Mouse (Mus musculus) thymus, postnatal 10 days (tissue): Measurements from ENCODE around the gene Bbc3.
"Not testable (repeated sequence)": the region's sequence is repeated elsewhere in the genome, so short reads cannot be mapped to it uniquely, and the experiment has no call there.

Experiments
- DNase-seq, 2 experiments: peaks; one replicate each; pipeline ENCODE4 v3.0.0; 2021; ENCODE audit warnings: low spot score in 2 of 2

Bbc3 gene

GRCm38 (mm10) chr7:16308093-16308492 is at the start of gene Bbc3:
TSS of gene Bbc3 (plus strand) at chr7:16308393.
- DNase-seq, result not testable (repeated sequence)

GRCm38 (mm10) chr7:16259110-16259590 is 49.0 kb upstream of the Bbc3 start, which contains the start of gene C5ar1:
TSS of gene C5ar1 (minus strand) at chr7:16259540.
- no peak for DNase-seq

- no peak for DNase-seq
Measured at GRCm38 (mm10) chr7:16261097-16261496, 47.1 kb upstream of the Bbc3 start.

GRCm38 (mm10) chr7:16263015-16263787 is 45.0 kb upstream of the Bbc3 start:
- DNase-seq, result peak; percentile 58 to 84

- no peak for DNase-seq
Measured at GRCm38 (mm10) chr7:16263843-16264242, 44.4 kb upstream of the Bbc3 start.

GRCm38 (mm10) chr7:16265856-16266255 is 42.3 kb upstream of the Bbc3 start:
- no peak for DNase-seq

GRCm38 (mm10) chr7:16266593-16266992 is 41.6 kb upstream of the Bbc3 start:
- not testable (repeated sequence) for DNase-seq

GRCm38 (mm10) chr7:16271139-16271538 is 37.1 kb upstream of the Bbc3 start:
- no peak for DNase-seq

GRCm38 (mm10) chr7:16272681-16273080 is 35.5 kb upstream of the Bbc3 start:
- peak; percentile 48 to 54 for DNase-seq

- peak; percentile 81 to 85 for DNase-seq
Measured at GRCm38 (mm10) chr7:16273081-16273765, 35.0 kb upstream of the Bbc3 start, which contains the start of gene Inafm1. TSS of gene Inafm1 (minus strand) at chr7:16273617.

- peak; percentile 80 to 83 for DNase-seq
Measured at GRCm38 (mm10) chr7:16273766-16274140, 34.4 kb upstream of the Bbc3 start.

- no peak for DNase-seq
Measured at GRCm38 (mm10) chr7:16274922-16275890, 33.0 kb upstream of the Bbc3 start.

- DNase-seq, result no peak
Measured at GRCm38 (mm10) chr7:16280721-16281120, 27.5 kb upstream of the Bbc3 start.

GRCm38 (mm10) chr7:16282334-16282733 is 25.9 kb upstream of the Bbc3 start:
- no peak for DNase-seq

- DNase-seq, result no peak
Measured at GRCm38 (mm10) chr7:16284001-16284400, 24.2 kb upstream of the Bbc3 start.

GRCm38 (mm10) chr7:16284904-16285303 is 23.3 kb upstream of the Bbc3 start:
- no peak for DNase-seq

GRCm38 (mm10) chr7:16285450-16286025 is 22.7 kb upstream of the Bbc3 start:
- DNase-seq, result peak; percentile 61 to 64

GRCm38 (mm10) chr7:16286026-16286961 is 21.9 kb upstream of the Bbc3 start, which contains the start of gene Ccdc9:
TSS of gene Ccdc9 (minus strand) at chr7:16286795.
- peak; percentile 99 for DNase-seq

- no peak for DNase-seq
Measured at GRCm38 (mm10) chr7:16287016-16287415, 21.2 kb upstream of the Bbc3 start.

- no peak for DNase-seq
Measured at GRCm38 (mm10) chr7:16287791-16288190, 20.4 kb upstream of the Bbc3 start.
